Mouse (Mus musculus) stomach, embryonic 14.5 days (tissue): ENCODE measurements around the gene Tmem102. TPM values are rescaled to one million over a fixed set of nuclear protein-coding genes. Genes with fewer than 3 reads are reported as not detected.

Experiments used
- ATAC-seq: fragments of 200-750 bp; cut with Nextera tagmentation; 2 replicates; pipeline ENCODE4 v1.8.0; 2017; ENCODE audit warnings: low read depth, moderate TSS enrichment; ENCODE audit not compliant: insufficient number of reproducible peaks, insufficient read depth, low FRiP score
- H3K27ac ChIP-seq: fragments of 300-500 bp; sonication (generic); 2 replicates; pipeline ENCODE4 v1.5.1; 2014; ENCODE audit warnings: mild to moderate bottlenecking, low read length, moderate library complexity, mixed read lengths
- H3K27me3 ChIP-seq: fragments of 300-500 bp; sonication (generic); 2 replicates; pipeline ENCODE4 v1.6.1; 2014; ENCODE audit warnings: low read length, control low read depth, mixed read lengths; ENCODE audit not compliant: control insufficient read depth, insufficient read depth
- H3K36me3 ChIP-seq: fragments of 300-500 bp; sonication (generic); 2 replicates; pipeline ENCODE4 v1.6.1; 2014; ENCODE audit warnings: mild to moderate bottlenecking, control low read depth, low read length, moderate library complexity, mixed read lengths; ENCODE audit not compliant: control insufficient read depth, insufficient read depth
- H3K4me1 ChIP-seq: fragments of 300-500 bp; sonication (generic); 2 replicates; pipeline ENCODE4 v1.6.1; 2014; ENCODE audit warnings: low read length, control low read depth, mixed read lengths; ENCODE audit not compliant: control insufficient read depth, insufficient read depth
- H3K4me2 ChIP-seq: fragments of 300-500 bp; sonication (generic); replicated peaks from 2 replicates; pipeline ENCODE4 v1.6.1; 2014; ENCODE audit warnings: low read depth, low read length, control low read depth
- H3K4me3 ChIP-seq: fragments of 300-500 bp; sonication (generic); 2 replicates; pipeline ENCODE4 v1.5.1; 2014; ENCODE audit warnings: low read depth, low read length, control low read depth
- H3K9ac ChIP-seq: fragments of 300-500 bp; sonication (generic); replicated peaks from 2 replicates; pipeline ENCODE4 v1.6.1; 2014; ENCODE audit warnings: low read depth, mild to moderate bottlenecking, control low read depth, low read length, moderate library complexity, mixed read lengths
- H3K9me3 ChIP-seq: fragments of 300-500 bp; sonication (generic); 2 replicates; pipeline ENCODE4 v1.6.1; 2016; ENCODE audit warnings: low read depth, low read length, control low read depth; ENCODE audit not compliant: control insufficient read depth
- WGBS: fragments of 180-500 bp; shearing (Covaris S2); extraction: QIAGEN DNeasy Blood & Tissue Kit; methylation state at CpG from one replicate; pipeline ENCODE4 v1.1.7; 2014; 5-methylcytosine and 5-hydroxymethylcytosine counted together
- polyA plus RNA-seq: library from polyadenylated mRNA; unstranded; fragments of >200 nt; fragmentation: Nextera tagmentation; extraction: Ambion mirVana; gene quantifications from 2 replicates; pipeline ENCODE4 v1.2.1, GENCODE M21; 2014

The Tmem102 gene
- polyA plus RNA-seq, 1 experiment from 2014 or later, result 12.2 TPM

DNA sequence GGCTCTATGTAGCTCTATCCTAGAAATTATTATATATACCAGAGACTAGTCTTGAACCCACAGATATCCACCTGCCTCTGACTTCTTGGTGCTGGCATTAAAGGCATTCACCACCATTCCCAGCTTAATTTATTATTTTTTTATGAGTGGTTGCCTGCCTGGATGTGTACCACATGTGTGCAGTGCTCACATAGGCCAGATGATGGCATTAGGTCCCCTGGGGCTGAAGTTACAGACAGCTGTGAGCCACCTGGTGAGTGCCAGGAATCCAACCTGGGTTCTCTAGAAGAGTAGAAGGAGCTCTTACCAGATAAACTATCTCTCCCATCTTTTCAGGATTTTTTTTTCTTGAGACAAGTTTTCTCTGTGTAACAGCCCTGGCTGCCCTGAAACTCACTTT, 4.9 kb upstream of the Tmem102 start:
- Histone ChIP-seq H3K27me3 (0 out of 2 replicates have a peak, but pooled peaks cover 3% of the 10 kb centered on the region), H3K4me3 (no peak overlapping the region), H3K9ac (no peak overlapping the region), H3K4me2 (no peak overlapping the region), H3K9me3 (no peaks in the 10 kb centered on the region; the same call in 1 of the 2 replicates), H3K27ac (no peak overlapping the region), H3K4me1 (no peaks in the 10 kb centered on the region), H3K36me3 (no peaks in the 10 kb centered on the region)
- no peak for ATAC-seq

- no peaks in the 10 kb centered on the region; the same call in 1 of the 2 replicates for H3K9me3 ChIP-seq
- peaks cover 18% of the 10 kb centered on the region for H3K4me1 ChIP-seq
- 0 out of 2 replicates have a peak, but pooled peaks cover 3% of the 10 kb centered on the region for H3K27me3 ChIP-seq
- no peak for ATAC-seq
- no peak overlapping the region for H3K4me2 ChIP-seq
- H3K36me3 ChIP-seq, result no peaks in the 10 kb centered on the region
- no peak overlapping the region for H3K9ac ChIP-seq
- WGBS, result 73% methylated on average over 2 of the region's 2 CpGs
- no peak overlapping the region for H3K27ac ChIP-seq
- H3K4me3 ChIP-seq, result no peak overlapping the region
Measured at GRCm38 (mm10) chr11:69807641-69808040, 2.2 kb upstream of the Tmem102 start.

GRCm38 (mm10) chr11:69806378-69806777, 954 bp upstream of the Tmem102 start:
- Histone ChIP-seq H3K4me2 (no peak overlapping the region), H3K4me3 (no peak overlapping the region), H3K4me1 (peaks cover 29% of the 10 kb centered on the region), H3K9ac (no peak overlapping the region), H3K9me3 (no peaks in the 10 kb centered on the region; the same call in 1 of the 2 replicates), H3K27ac (no peak overlapping the region), H3K36me3 (no peaks in the 10 kb centered on the region), H3K27me3 (peaks cover 3% of the 10 kb centered on the region; the same call in 1 of the 2 replicates)
- 72% methylated on average over 4 of the region's 4 CpGs for WGBS
- no peak for ATAC-seq

- WGBS, result 11% methylated on average over 12 of the region's 12 CpGs
- H3K36me3 ChIP-seq, result no peaks in the 10 kb centered on the region
- H3K9me3 ChIP-seq, result no peaks in the 10 kb centered on the region
- H3K4me3 ChIP-seq, result peak overlapping the region; percentile 57
- H3K27me3 ChIP-seq, result peaks cover 3% of the 10 kb centered on the region; the same call in 1 of the 2 replicates
- H3K4me1 ChIP-seq, result peaks cover 39% of the 10 kb centered on the region
- no peak overlapping the region for H3K27ac ChIP-seq
- H3K9ac ChIP-seq, result no peak overlapping the region; the same call in 1 of the 2 replicates
- ATAC-seq, result no peak
- H3K4me2 ChIP-seq, result peak overlapping the region; percentile 99
Measured at GRCm38 (mm10) chr11:69804652-69804940, 828 bp downstream of the Tmem102 start.

- Histone ChIP-seq H3K9me3 (no peaks in the 10 kb centered on the region), H3K9ac (peak overlapping the region; percentile 38; the same call in 1 of the 2 replicates), H3K4me1 (peaks cover 45% of the 10 kb centered on the region), H3K27ac (peak overlapping the region; percentile 44; the same call in 1 of the 2 replicates), H3K27me3 (peaks cover 3% of the 10 kb centered on the region; the same call in 1 of the 2 replicates), H3K4me3 (peak overlapping the region; percentile 57), H3K36me3 (no peaks in the 10 kb centered on the region), H3K4me2 (peak overlapping the region; percentile 99)
- peak; percentile 50 for ATAC-seq
- WGBS, result 2% methylated on average over 60 of the region's 60 CpGs
Measured at GRCm38 (mm10) chr11:69803786-69804651, 1.4 kb downstream of the Tmem102 start.

DNA sequence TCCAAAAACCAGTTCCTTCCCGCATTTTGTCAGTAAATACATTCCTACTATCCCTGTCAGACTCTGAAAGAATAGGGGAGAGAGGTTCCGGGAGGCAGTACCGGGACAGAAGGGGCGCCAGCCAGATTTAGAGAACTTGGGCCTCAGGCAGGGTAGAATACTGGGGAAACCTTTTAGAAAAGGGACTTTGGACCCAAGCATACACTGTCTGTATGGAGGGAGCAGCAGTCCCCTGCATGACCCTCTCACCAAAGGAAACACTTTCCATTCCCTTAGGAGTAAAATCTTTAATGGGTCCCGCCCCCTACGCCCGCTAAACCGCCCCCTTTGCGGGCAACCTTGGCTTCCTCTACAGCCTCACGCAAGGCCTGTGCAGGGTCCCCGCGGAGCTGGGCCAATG, 2.1 kb downstream of the Tmem102 start:
- Histone ChIP-seq H3K27ac (peak overlapping the region; percentile 44; the same call in 1 of the 2 replicates), H3K4me3 (peak overlapping the region; percentile 57), H3K36me3 (no peaks in the 10 kb centered on the region), H3K4me2 (peak overlapping the region; percentile 99), H3K9ac (peak overlapping the region; percentile 48; the same call in 1 of the 2 replicates), H3K4me1 (peaks cover 47% of the 10 kb centered on the region), H3K9me3 (no peaks in the 10 kb centered on the region), H3K27me3 (peaks cover 3% of the 10 kb centered on the region; the same call in 1 of the 2 replicates)
- 0 out of 2 replicates have a peak, but pooled peaks have one; percentile 8 for ATAC-seq
- 5% methylated on average over 12 of the region's 12 CpGs for WGBS

DNA sequence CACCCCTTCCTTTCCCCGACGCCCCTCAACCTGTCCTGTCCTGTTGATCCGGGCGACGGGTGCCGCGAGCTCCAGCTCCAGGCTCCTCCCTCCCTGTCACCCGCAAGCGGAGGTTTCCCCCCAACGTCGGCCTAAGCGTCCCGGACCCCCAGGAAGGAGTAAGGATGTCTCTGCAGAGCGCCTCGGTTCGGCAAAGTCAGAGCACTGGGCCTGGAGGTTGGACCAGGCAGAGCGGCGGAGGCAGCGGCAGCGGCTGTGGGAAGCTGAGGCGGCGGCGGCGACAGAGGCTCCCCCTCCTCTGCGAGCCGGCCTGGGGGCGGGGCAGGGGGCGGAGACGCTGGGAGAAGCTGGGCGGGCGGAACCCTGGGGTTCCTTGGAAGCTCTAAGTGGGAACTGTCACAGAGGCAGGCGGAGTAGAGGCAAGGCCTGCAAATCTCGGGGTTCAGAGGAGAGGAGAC, 2.7 kb downstream of the Tmem102 start:
- Histone ChIP-seq H3K4me3 (peak overlapping the region; percentile 57), H3K4me2 (peak overlapping the region; percentile 99), H3K27me3 (peaks cover 3% of the 10 kb centered on the region; the same call in 1 of the 2 replicates), H3K36me3 (no peaks in the 10 kb centered on the region), H3K9me3 (no peaks in the 10 kb centered on the region), H3K4me1 (peaks cover 47% of the 10 kb centered on the region), H3K9ac (peak overlapping the region; percentile 48; the same call in 1 of the 2 replicates), H3K27ac (no peak overlapping the region)
- WGBS, result under 1% methylated on average over 33 of the region's 33 CpGs
- ATAC-seq, result peak; percentile 24; the same call in 1 of the 2 replicates

GRCm38 (mm10) chr11:69801379-69801977, 3.9 kb downstream of the Tmem102 start, which contains the start of gene Fgf11:
TSS of gene Fgf11 (minus strand) at chr11:69801857.
- no peak for ATAC-seq
- H3K9me3 ChIP-seq, result no peaks in the 10 kb centered on the region
- under 1% methylated on average over 33 of the region's 33 CpGs for WGBS
- peak within 1 kb of the TSS; percentile 57 for H3K4me3 ChIP-seq
- no peaks in the 10 kb centered on the region for H3K36me3 ChIP-seq
- H3K9ac ChIP-seq, result peak within 1 kb of the TSS; percentile 54
- H3K4me1 ChIP-seq, result peaks cover 47% of the 10 kb centered on the region
- H3K4me2 ChIP-seq, result peak within 1 kb of the TSS; percentile 99
- H3K27ac ChIP-seq, result peak within 1 kb of the TSS; percentile 35
- H3K27me3 ChIP-seq, result peaks cover 3% of the 10 kb centered on the region; the same call in 1 of the 2 replicates
